Mouse (Mus musculus) heart, adult 8-10 months (tissue): ENCODE data around the gene Echdc1. TPM values are rescaled to one million over a fixed set of nuclear protein-coding genes. Genes with fewer than 3 reads are reported as not detected.

Experiments
- total RNA-seq, 4 experiments: library from RNA; stranded (reverse); gene quantifications; 2 replicates each; pipeline ENCODE4 v1.2.4; 2022

The Echdc1 gene
- total RNA-seq, 4 experiments from 2014 or later = 37.3 to 44.3 (median 40.4) TPM

Other genes starting within 250 kb of the Echdc1 start
- under 1 TPM in 1 of 4 experiments, not detected in 3; 0.47 TPM for gene Soga3, start 169.3 kb upstream of the Echdc1 start, total RNA-seq
- gene Gm49353, start 114.2 kb upstream of the Echdc1 start, total RNA-seq = not detected
- gene 9330159F19Rik, start 101.6 kb upstream of the Echdc1 start, total RNA-seq = under 1 TPM; 0.08 to 0.53 (median 0.29) TPM
- 10 to 100 TPM; 51.1 to 55.8 (median 53.2) TPM for gene Rnf146, start 49.3 kb downstream of the Echdc1 start, total RNA-seq
- under 1 TPM; 0.22 to 0.53 (median 0.24) TPM for gene Rspo3, start 222.7 kb downstream of the Echdc1 start, total RNA-seq